Mouse (Mus musculus) spleen, adult 2 months (tissue): ENCODE results near the gene Ccdc138.

Experiments
- CTCF ChIP-seq: fragments of 200-500 bp; IDR thresholded peaks from 2 replicates; pipeline ENCODE4 v1.5.1; 2011; ENCODE audit warnings: mild to moderate bottlenecking, inconsistent platforms; ENCODE audit not compliant: insufficient read depth, insufficient read length, insufficient replicate concordance; ENCODE audit errors: extremely low read depth
- POLR2A ChIP-seq: fragments of 200-500 bp; IDR thresholded peaks from 2 replicates; pipeline ENCODE4 v1.6.1; 2011; ENCODE audit warnings: low read depth, low read length, inconsistent platforms

DNA sequence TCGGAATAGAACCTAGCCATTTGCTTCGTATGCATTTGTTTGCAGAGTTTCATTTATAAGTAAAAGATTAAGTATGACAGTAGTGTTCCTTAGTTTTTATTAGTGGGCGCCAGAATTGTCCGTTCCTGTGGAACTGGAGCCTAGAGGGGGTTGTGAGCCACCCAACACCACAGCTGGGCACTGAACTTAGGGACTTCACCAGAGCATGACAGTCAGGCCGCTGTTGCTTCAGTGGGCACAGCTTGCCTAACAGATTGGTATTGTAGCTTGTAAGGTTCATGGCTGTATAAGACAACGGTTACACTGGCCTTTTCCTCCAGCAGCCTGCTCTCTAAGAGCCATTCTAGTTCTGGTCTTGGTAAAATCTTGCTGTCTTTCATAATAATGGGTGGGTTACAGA, 62.8 kb downstream of the Ccdc138 start:
- TF ChIP-seq CTCF: no peak
- TF ChIP-seq POLR2A: no peak
